Mouse (Mus musculus) heart, postnatal 0 days (tissue): Measurements from ENCODE around the gene Pou2f1. TPM values are rescaled to one million over a fixed set of nuclear protein-coding genes. Genes with fewer than 3 reads are reported as not detected.
A peak's percentile ranks its signal among the peaks of the same experiment; 100 is the strongest.

Experiments used
- ATAC-seq: fragments of 200-750 bp; cut with Nextera tagmentation; 2 replicates; pipeline ENCODE4 v1.8.0; 2017; ENCODE audit warnings: low read depth, moderate number of reproducible peaks, moderate library complexity; ENCODE audit not compliant: insufficient read depth
- DNase-seq: peaks from one replicate; pipeline ENCODE4 v3.0.0-alpha.2; 2016; ENCODE audit warnings: low spot score
- H3K27ac ChIP-seq: fragments of 300-500 bp; sonication (generic); 2 replicates; pipeline ENCODE4 v1.5.1; 2014; ENCODE audit warnings: low read depth, mild to moderate bottlenecking
- H3K27me3 ChIP-seq: fragments of 300-500 bp; sonication (generic); 2 replicates; pipeline ENCODE4 v1.6.1; 2014; ENCODE audit warnings: low read length, mixed read lengths; ENCODE audit not compliant: control insufficient read depth, insufficient read depth
- H3K36me3 ChIP-seq: fragments of 300-500 bp; sonication (generic); replicated peaks from 2 replicates; pipeline ENCODE4 v1.6.1; 2014; ENCODE audit warnings: low read length, mixed read lengths; ENCODE audit not compliant: control insufficient read depth, insufficient read depth
- H3K4me1 ChIP-seq: fragments of 300-500 bp; sonication (generic); 2 replicates; pipeline ENCODE4 v1.6.1; 2014; ENCODE audit warnings: antibody characterized with exemption; ENCODE audit not compliant: control insufficient read depth, insufficient read depth
- H3K4me2 ChIP-seq: fragments of 300-500 bp; sonication (generic); 2 replicates; pipeline ENCODE4 v1.6.1; 2014; ENCODE audit warnings: low read depth, mild to moderate bottlenecking, low read length, moderate library complexity
- H3K4me3 ChIP-seq: fragments of 300-500 bp; sonication (generic); 2 replicates; pipeline ENCODE4 v1.5.1; 2014; ENCODE audit warnings: low read depth, low read length
- H3K9ac ChIP-seq: fragments of 300-500 bp; sonication (generic); replicated peaks from 2 replicates; pipeline ENCODE4 v1.6.1; 2014; ENCODE audit warnings: low read depth, low read length, mixed read lengths
- H3K9me3 ChIP-seq: fragments of 300-500 bp; sonication (generic); replicated peaks from 2 replicates; pipeline ENCODE4 v1.6.1; 2016; ENCODE audit warnings: low read length; ENCODE audit not compliant: control insufficient read depth
- CTCF ChIP-seq: IDR thresholded peaks from 2 replicates; pipeline ENCODE4 v1.5.1; 2016; ENCODE audit warnings: antibody characterized with exemption, control low read depth, low read depth
- EP300 ChIP-seq: IDR thresholded peaks from 2 replicates; pipeline ENCODE4 v1.6.1; 2016; ENCODE audit warnings: antibody characterized with exemption, low read depth
- WGBS: fragments of 180-500 bp; shearing (Covaris S2); extraction: QIAGEN DNeasy Blood & Tissue Kit; methylation state at CpG from one replicate; pipeline ENCODE4 v1.1.7; 2014; 5-methylcytosine and 5-hydroxymethylcytosine counted together
- polyA plus RNA-seq: library from polyadenylated mRNA; unstranded; fragments of >200 nt; fragmentation: Nextera tagmentation; extraction: Ambion mirVana; gene quantifications from 2 replicates; pipeline ENCODE4 v1.2.1, GENCODE M21; 2015
- total RNA-seq: library from RNA; depleted of rRNA; stranded (reverse); fragments of >200 nt; gene quantifications from 2 replicates; pipeline ENCODE4 v1.2.3, GENCODE M21; 2014; ENCODE audit warnings: low replicate concordance

Gene Pou2f1
- total and polyA plus RNA-seq, 2 experiments from 2014 or later, result 5.2 to 27.0 TPM

DNA sequence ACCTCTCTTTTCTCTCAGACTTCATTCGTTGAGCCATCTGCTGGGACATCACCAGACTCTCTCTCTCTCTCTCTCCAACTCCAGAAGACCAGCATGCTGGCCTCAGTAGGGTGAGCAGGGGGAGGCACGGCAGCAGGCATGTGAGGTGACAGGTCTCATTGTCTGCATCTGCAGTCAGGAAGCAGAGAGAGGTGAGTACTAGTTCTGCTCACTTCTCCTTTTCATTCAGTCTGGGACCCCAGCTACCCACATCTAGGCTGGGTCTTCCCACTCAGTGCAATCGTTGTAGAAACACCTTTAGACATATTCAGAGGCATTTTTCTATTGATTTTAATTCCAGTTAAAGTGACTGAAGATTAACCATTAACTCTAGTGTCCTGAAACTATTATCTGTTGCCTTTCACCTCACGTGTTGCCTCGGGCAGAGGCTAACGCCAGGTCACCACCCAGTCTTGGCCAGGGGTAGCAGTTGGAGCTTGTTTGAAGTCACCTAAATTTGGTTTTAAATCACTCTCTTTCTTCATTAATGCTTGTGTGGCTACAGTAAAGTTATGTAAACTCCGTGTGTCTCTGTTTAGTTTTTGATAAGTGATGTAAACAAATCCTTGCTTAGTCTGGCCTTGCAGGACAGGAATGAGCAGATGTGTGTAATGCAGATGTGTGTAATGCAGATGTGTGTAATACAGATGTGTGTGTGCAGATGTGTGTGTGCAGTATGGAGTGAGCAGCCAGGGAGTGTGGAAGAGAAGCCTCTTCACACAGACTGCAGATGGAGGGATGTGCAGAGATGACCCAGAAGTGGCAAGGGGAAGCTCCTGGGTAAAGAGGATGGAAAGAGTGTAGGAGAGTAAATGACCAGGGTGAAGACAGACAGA, 29.4 kb upstream of the Pou2f1 start:
- no peaks in the 10 kb centered on the region for H3K36me3 ChIP-seq
- H3K9ac ChIP-seq, result no peak overlapping the region
- no peaks in the 10 kb centered on the region for H3K4me1 ChIP-seq
- no peak overlapping the region for H3K4me2 ChIP-seq
- DNase-seq (no peak), ATAC-seq (no peak)
- 0 out of 2 replicates have a peak, but pooled peaks cover 4% of the 10 kb centered on the region for H3K9me3 ChIP-seq
- H3K27me3 ChIP-seq, result no peaks in the 10 kb centered on the region
- TF ChIP-seq EP300, result no peak
- TF ChIP-seq CTCF, result no peak
- H3K4me3 ChIP-seq, result no peak overlapping the region
- no peak overlapping the region for H3K27ac ChIP-seq
- WGBS, result 62% methylated on average over 7 of the region's 7 CpGs

DNA sequence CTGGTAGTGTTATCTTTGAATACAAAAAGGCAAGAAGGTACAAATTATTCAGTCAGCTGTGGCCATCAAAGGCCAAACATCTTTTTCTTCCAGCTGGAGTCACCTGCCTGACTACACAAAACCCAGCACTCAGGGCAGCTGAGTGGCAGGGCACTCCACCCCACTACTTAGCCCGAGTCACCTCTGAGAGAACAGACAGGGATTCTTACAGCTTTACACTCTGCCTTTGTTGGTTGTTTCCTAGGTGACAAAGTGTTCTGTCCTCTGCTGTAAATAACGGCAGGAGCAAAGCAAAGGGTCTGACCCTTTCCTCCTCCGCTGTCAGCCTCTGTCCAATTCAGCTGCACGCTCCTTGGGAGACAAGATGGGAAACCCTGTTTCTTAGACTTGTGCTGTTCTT, 21.5 kb upstream of the Pou2f1 start:
- TF ChIP-seq EP300, result no peak
- TF ChIP-seq CTCF, result no peak
- Histone ChIP-seq H3K9me3 (no peaks in the 10 kb centered on the region), H3K27ac (no peak overlapping the region), H3K9ac (no peak overlapping the region), H3K27me3 (no peaks in the 10 kb centered on the region), H3K4me1 (no peaks in the 10 kb centered on the region; the same call in 1 of the 2 replicates), H3K4me2 (no peak overlapping the region), H3K4me3 (no peak overlapping the region), H3K36me3 (no peaks in the 10 kb centered on the region)
- DNase-seq, result peak; percentile 39
- peak; percentile 67 for ATAC-seq
- 30% methylated on average over 4 of the region's 4 CpGs for WGBS

DNA sequence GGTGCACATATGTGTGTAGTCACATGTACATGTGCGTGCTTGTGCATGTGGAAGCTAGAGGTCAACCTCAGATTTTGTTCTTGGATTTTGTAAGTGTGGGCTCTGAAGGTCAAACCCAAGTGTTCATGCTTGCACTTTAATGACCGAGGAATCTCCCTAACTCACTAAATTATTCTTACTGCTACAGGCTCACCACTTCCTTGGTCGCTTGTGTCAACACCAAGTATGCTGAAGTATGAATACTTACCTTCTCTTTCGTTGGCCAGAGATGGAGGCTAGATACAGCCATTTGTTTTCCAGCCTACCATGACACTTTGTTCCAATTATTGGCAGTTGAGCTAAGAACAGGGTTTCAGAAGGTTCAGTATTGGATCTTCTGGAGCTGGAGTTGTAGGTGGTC, 14.7 kb upstream of the Pou2f1 start:
- H3K9ac ChIP-seq, result no peak overlapping the region
- H3K27me3 ChIP-seq, result no peaks in the 10 kb centered on the region
- TF ChIP-seq CTCF (no peak), EP300 (no peak)
- H3K4me2 ChIP-seq, result no peak overlapping the region
- no peak overlapping the region for H3K4me3 ChIP-seq
- H3K9me3 ChIP-seq, result no peaks in the 10 kb centered on the region
- no peaks in the 10 kb centered on the region for H3K4me1 ChIP-seq
- ATAC-seq (no peak), DNase-seq (no peak)
- 91% methylated on average over 4 of the region's 4 CpGs for WGBS
- no peaks in the 10 kb centered on the region for H3K36me3 ChIP-seq
- no peak overlapping the region for H3K27ac ChIP-seq

DNA sequence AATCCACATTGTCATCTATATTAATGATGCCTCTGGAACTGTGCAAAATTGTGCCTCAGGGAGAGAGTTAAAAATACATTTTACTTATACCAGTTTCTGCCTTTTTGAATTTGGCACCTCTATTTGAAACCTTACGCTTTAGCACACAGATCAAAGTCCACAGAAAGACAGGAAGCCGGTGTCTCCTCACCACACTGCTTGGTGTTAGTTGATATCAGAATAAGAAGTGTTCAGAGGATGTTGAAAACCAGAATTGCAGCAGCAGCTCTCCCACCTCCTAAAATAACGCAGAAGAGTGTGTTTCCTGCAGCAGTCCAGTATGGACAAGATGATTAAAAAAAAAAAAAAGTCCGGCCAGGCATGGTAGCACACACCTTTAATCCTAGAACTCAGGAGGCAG, 13.8 kb upstream of the Pou2f1 start:
- Histone ChIP-seq H3K36me3 (no peaks in the 10 kb centered on the region), H3K27ac (no peak overlapping the region), H3K4me2 (no peak overlapping the region), H3K4me3 (no peak overlapping the region), H3K9ac (no peak overlapping the region), H3K4me1 (no peaks in the 10 kb centered on the region), H3K9me3 (no peaks in the 10 kb centered on the region), H3K27me3 (no peaks in the 10 kb centered on the region)
- no peak for TF ChIP-seq EP300
- TF ChIP-seq CTCF, result no peak
- DNase-seq (no peak), ATAC-seq (no peak)
- 23% methylated on average over 4 of the region's 4 CpGs for WGBS

DNA sequence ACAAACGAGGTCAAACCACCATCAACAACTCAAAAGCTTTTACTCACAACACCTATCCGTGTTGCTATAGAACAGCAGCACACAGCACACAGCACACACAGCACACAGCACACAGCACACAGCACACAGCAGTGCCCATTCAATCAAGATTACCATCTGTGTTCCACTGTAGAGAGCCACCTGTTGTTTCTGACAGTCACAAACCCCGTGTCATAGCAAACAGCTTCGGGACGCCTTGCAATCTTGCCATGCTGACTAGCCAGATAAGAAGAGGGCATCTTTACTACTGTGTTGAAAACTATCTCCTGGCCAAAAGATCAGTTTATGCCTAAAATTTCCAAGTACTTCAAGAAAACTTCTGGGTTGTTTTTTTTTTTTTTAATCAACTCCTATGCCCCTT, 12.1 kb upstream of the Pou2f1 start:
- TF ChIP-seq CTCF, result no peak
- no peak for TF ChIP-seq EP300
- 33% methylated on average over 5 of the region's 5 CpGs for WGBS

DNA sequence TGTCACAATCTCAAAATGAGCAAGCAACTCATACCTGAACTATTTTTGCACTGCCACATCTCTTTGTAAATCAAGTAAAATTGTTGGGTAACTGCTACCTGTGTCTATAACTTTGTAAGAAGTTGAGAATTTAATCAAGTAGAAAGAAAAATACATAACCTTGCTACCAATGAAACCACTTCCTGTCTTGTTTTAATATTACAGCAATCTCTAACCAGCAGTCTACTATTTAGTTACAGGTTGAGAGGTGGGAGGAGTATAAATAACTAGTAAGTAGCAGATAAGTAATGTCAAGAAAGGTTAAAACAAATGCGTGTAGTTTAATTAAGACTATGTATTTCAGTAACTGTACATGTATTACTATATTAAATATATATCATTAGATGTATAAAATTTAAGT, 7.6 kb upstream of the Pou2f1 start:
- 90% methylated on average over 1 of the region's 1 CpGs for WGBS
- no peaks in the 10 kb centered on the region for H3K36me3 ChIP-seq
- DNase-seq, result no peak

More for the DNA sequence above, 12.1 kb upstream of the Pou2f1 start:
- Histone ChIP-seq H3K9ac (no peak overlapping the region), H3K4me2 (no peak overlapping the region), H3K27me3 (no peaks in the 10 kb centered on the region), H3K4me3 (no peak overlapping the region), H3K9me3 (no peaks in the 10 kb centered on the region), H3K36me3 (no peaks in the 10 kb centered on the region), H3K27ac (no peak overlapping the region), H3K4me1 (no peaks in the 10 kb centered on the region)
- ATAC-seq (no peak), DNase-seq (no peak)

More for the DNA sequence above, 7.6 kb upstream of the Pou2f1 start:
- Histone ChIP-seq H3K9me3 (no peaks in the 10 kb centered on the region), H3K4me2 (no peak overlapping the region), H3K27me3 (no peaks in the 10 kb centered on the region), H3K9ac (no peak overlapping the region), H3K4me3 (no peak overlapping the region), H3K4me1 (no peaks in the 10 kb centered on the region), H3K27ac (no peak overlapping the region)
- TF ChIP-seq EP300, result no peak
- TF ChIP-seq CTCF, result no peak
- ATAC-seq, result no peak
